Mouse (Mus musculus) liver, postnatal 0 days (tissue): Measurements from ENCODE around the gene Ralgps1. TPM values are rescaled to one million over a fixed set of nuclear protein-coding genes. Genes with fewer than 3 reads are reported as not detected.
A peak's percentile ranks its signal among the peaks of the same experiment; 100 is the strongest.

Source experiments
- ATAC-seq: fragments of 200-750 bp; cut with Nextera tagmentation; 2 replicates; pipeline ENCODE4 v1.8.0; 2017; ENCODE audit warnings: mild to moderate bottlenecking, moderate library complexity
- DNase-seq: peaks from one replicate; pipeline ENCODE4 v3.0.0-alpha.2; 2016
- H3K27ac ChIP-seq: fragments of 300-500 bp; sonication (generic); 2 replicates; pipeline ENCODE4 v1.5.1; 2014; ENCODE audit warnings: antibody characterized with exemption, moderate library complexity, mild to moderate bottlenecking, low read depth
- H3K27me3 ChIP-seq: fragments of 300-500 bp; sonication (generic); 2 replicates; pipeline ENCODE4 v1.6.1; 2014; ENCODE audit warnings: low read length, control low read depth, mixed read lengths; ENCODE audit not compliant: insufficient read depth
- H3K36me3 ChIP-seq: fragments of 300-500 bp; sonication (generic); replicated peaks from 2 replicates; pipeline ENCODE4 v1.6.1; 2014; ENCODE audit warnings: mild to moderate bottlenecking, control low read depth, low read length, moderate library complexity, mixed read lengths; ENCODE audit not compliant: insufficient read depth
- H3K4me1 ChIP-seq: fragments of 300-500 bp; sonication (generic); 2 replicates; pipeline ENCODE4 v1.6.1; 2014; ENCODE audit warnings: antibody characterized with exemption, mild to moderate bottlenecking, control low read depth; ENCODE audit not compliant: insufficient read depth
- H3K4me2 ChIP-seq: fragments of 300-500 bp; sonication (generic); 2 replicates; pipeline ENCODE4 v1.6.1; 2014; ENCODE audit warnings: low read depth, mild to moderate bottlenecking, low read length, moderate library complexity, mixed read lengths
- H3K4me3 ChIP-seq: fragments of 300-500 bp; sonication (generic); 2 replicates; pipeline ENCODE4 v1.5.1; 2014; ENCODE audit warnings: low read depth, low read length
- H3K9ac ChIP-seq: fragments of 300-500 bp; sonication (generic); replicated peaks from 2 replicates; pipeline ENCODE4 v1.6.1; 2014; ENCODE audit warnings: mild to moderate bottlenecking, moderate library complexity
- H3K9me3 ChIP-seq: fragments of 300-500 bp; sonication (generic); 2 replicates; pipeline ENCODE4 v1.6.1; 2016; ENCODE audit warnings: mild to moderate bottlenecking, control low read depth, low read length, mixed read lengths
- CTCF ChIP-seq: sonication (generic); IDR thresholded peaks from 2 replicates; pipeline ENCODE4 v1.5.1; 2016; ENCODE audit warnings: antibody characterized with exemption, low read depth
- EP300 ChIP-seq: IDR thresholded peaks from 2 replicates; pipeline ENCODE4 v1.6.1; 2016; ENCODE audit warnings: antibody characterized with exemption, low read depth, mild to moderate bottlenecking
- WGBS: fragments of 180-500 bp; shearing (Covaris S2); extraction: QIAGEN DNeasy Blood & Tissue Kit; methylation state at CpG from one replicate; pipeline ENCODE4 v1.1.7; 2014; ENCODE audit not compliant: insufficient replicate concordance; 5-methylcytosine and 5-hydroxymethylcytosine counted together
- polyA plus RNA-seq: library from polyadenylated mRNA; unstranded; fragments of >200 nt; fragmentation: Nextera tagmentation; extraction: Ambion mirVana; gene quantifications from 2 replicates; pipeline ENCODE4 v1.2.1, GENCODE M21; 2015

Gene Ralgps1
- polyA plus RNA-seq, 1 experiment from 2014 or later, result 0.83 TPM

DNA sequence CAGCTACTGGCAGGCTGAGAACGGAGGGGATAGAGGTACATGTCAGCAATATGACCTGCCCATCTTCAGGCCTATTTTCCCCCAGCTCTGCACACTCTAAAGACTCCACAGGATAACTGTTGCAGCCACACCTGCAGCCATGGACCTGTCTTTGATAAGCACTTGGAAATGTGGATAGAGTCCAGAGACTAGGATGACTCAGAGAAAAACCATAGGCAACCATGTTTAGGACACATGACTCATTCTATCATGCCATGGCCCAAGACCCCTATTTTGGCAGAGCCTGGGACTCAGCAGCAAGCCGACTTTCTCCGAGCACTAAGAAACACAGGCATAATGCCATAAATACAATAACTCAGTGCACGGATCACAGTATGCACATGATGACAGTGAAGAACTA is 6.6 kb downstream of the Ralgps1 start:
- no peak for ATAC-seq
- Histone ChIP-seq H3K4me1 (peaks cover 21% of the 10 kb centered on the region), H3K9me3 (no peaks in the 10 kb centered on the region), H3K4me2 (no peak overlapping the region), H3K27ac (0 out of 2 replicates have a peak overlapping the region, but pooled peaks have one; percentile 11), H3K4me3 (no peak overlapping the region), H3K27me3 (no peaks in the 10 kb centered on the region), H3K9ac (no peak overlapping the region), H3K36me3 (no peaks in the 10 kb centered on the region)
- WGBS, result 83% methylated on average over 4 of the region's 4 CpGs
- TF ChIP-seq EP300 (no peak), CTCF (no peak)
- DNase-seq, result no peak

GRCm38 (mm10) chr2:33363890-33364289 is 7.4 kb downstream of the Ralgps1 start:
- DNase-seq (no peak), ATAC-seq (peak; percentile 71)
- Histone ChIP-seq H3K4me1 (peaks cover 21% of the 10 kb centered on the region), H3K27me3 (no peaks in the 10 kb centered on the region), H3K27ac (peak overlapping the region; percentile 29; the same call in 1 of the 2 replicates), H3K9me3 (no peaks in the 10 kb centered on the region), H3K36me3 (no peaks in the 10 kb centered on the region), H3K9ac (no peak overlapping the region), H3K4me2 (no peak overlapping the region), H3K4me3 (no peak overlapping the region)
- 61% methylated on average over 4 of the region's 4 CpGs for WGBS
- no peak for TF ChIP-seq CTCF
- peak; percentile 30; the same call in 1 of the 2 replicates for TF ChIP-seq EP300

DNA sequence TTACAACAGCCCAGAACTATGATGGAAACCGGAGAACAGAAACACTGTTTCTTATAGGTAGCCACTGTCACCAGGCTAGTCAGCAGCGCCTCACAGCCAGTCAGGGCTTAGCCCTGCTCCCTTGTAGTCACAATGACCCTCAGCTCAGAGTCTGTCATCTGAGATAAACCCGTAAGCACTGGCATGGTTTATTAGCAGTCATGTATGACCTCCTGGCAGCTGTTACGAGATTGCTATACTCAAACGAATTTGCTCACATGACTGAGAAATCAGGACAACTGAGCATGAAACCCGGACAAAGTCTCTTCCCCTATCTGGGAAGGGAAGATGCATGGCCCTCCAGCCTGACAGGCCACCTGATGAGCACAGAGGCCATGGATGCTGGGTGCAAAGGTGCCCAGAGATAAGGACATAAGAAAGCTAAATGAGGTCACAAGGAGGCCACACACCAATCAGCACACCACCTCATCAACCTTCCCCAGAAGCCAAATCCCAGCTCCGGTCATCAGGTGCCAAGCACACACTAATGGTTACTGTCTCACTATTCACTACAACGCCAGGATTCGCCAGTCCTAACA is 10.1 kb downstream of the Ralgps1 start:
- Histone ChIP-seq H3K4me2 (no peak overlapping the region), H3K36me3 (no peaks in the 10 kb centered on the region), H3K9me3 (no peaks in the 10 kb centered on the region), H3K4me1 (peaks cover 21% of the 10 kb centered on the region), H3K4me3 (no peak overlapping the region), H3K9ac (no peak overlapping the region), H3K27ac (no peak overlapping the region), H3K27me3 (no peaks in the 10 kb centered on the region)
- DNase-seq (no peak), ATAC-seq (no peak)
- TF ChIP-seq EP300 (no peak), CTCF (no peak)
- WGBS, result 61% methylated on average over 9 of the region's 9 CpGs

DNA sequence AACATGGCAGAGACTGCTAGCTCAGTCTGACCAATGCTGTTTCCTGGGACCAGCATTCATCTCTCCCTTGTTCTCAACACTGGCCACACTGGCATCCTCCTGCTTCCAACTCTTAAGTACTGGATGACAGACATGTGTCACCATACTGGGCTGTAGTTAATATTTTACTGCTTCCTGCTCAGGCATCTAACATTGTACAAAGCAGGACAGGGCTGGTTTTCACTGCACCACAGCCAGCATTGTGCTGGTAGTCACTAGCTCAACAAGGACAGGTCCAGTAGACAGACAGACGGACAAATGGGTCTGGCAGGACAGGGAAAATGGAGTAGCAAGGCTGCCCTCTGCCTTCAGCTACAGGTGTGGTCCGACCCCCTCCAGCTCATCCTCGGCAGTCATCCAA is 10.7 kb downstream of the Ralgps1 start:
- no peak overlapping the region for H3K27ac ChIP-seq

DNA sequence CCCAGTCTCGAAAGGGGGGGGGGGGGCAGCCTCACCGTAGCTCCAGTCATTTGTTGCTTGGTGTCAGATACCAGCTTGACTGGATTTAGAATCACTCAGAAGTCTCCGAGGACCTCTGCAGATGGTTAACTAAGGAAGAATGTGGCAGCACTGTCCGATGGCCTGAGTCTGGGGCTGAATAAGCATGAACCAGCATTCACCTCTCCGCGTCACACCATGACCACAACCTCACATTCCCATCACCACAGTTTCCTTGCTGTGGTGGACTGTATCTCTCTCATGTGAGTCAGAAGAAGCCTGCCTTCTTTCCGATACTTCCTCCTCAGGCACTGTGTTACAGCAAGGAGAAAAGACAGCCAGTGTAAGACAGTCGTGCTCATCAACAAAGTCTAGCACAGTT is 12.1 kb downstream of the Ralgps1 start:
- Histone ChIP-seq H3K27ac (no peak overlapping the region), H3K4me3 (no peak overlapping the region), H3K4me1 (peaks cover 14% of the 10 kb centered on the region), H3K4me2 (no peak overlapping the region), H3K27me3 (no peaks in the 10 kb centered on the region), H3K9me3 (no peaks in the 10 kb centered on the region), H3K36me3 (no peaks in the 10 kb centered on the region), H3K9ac (no peak overlapping the region)
- ATAC-seq (no peak), DNase-seq (no peak)
- WGBS, result 45% methylated on average over 8 of the region's 8 CpGs
- no peak for TF ChIP-seq CTCF
- no peak for TF ChIP-seq EP300

More for the DNA sequence above, 10.7 kb downstream of the Ralgps1 start:
- whole genome bisulfite sequencing, result 63% methylated on average over 3 of the region's 3 CpGs
- no peaks in the 10 kb centered on the region for H3K27me3 ChIP-seq
- H3K9me3 ChIP-seq, result no peaks in the 10 kb centered on the region
- H3K9ac ChIP-seq, result no peak overlapping the region
- H3K4me3 ChIP-seq, result no peak overlapping the region
- peaks cover 21% of the 10 kb centered on the region for H3K4me1 ChIP-seq
- H3K4me2 ChIP-seq, result no peak overlapping the region
- no peak for DNase-seq
- ATAC-seq, result peak; percentile 34; the same call in 1 of the 2 replicates
- no peaks in the 10 kb centered on the region for H3K36me3 ChIP-seq
- TF ChIP-seq EP300, result no peak
- TF ChIP-seq CTCF, result no peak

DNA sequence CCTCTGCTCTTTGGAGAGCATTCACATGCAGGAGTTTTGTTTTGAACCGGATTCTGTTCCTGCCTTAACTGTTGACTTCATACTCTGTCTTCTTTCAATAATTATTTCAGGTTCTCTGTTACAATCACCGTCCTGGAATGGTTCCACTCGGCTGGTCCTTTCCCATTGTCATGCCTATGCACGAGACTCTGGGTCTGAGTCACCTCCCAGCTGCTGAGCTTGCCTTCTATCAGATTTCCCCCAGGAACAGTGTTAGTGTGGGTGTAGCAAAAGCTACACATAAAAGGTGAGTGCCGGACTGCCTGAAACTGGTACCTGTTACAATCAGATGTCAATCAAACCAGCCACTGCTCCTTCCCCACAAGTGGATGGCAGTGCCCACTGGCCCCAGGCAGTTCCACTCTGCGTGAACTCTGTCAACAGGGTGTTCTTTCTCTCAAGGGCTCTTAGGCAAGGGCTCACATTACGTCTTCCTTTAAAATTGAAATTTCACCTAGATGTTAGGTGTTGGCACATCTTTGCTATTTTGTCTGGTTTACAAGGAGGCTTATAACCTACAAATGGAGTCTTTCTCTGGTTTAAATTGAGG is 13.9 kb downstream of the Ralgps1 start:
- DNase-seq (no peak), ATAC-seq (no peak)
- H3K4me3 ChIP-seq, result no peak overlapping the region
- WGBS, result 72% methylated on average over 7 of the region's 7 CpGs
- H3K4me2 ChIP-seq, result no peak overlapping the region
- no peak overlapping the region for H3K9ac ChIP-seq
- no peaks in the 10 kb centered on the region for H3K27me3 ChIP-seq
- no peaks in the 10 kb centered on the region for H3K9me3 ChIP-seq
- no peak for TF ChIP-seq CTCF
- TF ChIP-seq EP300, result no peak
- no peaks in the 10 kb centered on the region for H3K36me3 ChIP-seq
- H3K4me1 ChIP-seq, result peaks cover 14% of the 10 kb centered on the region
- H3K27ac ChIP-seq, result no peak overlapping the region
